Mouse (Mus musculus) kidney, embryonic 16.5 days (tissue): ENCODE results near the gene Rbfox3. TPM values are rescaled to one million over a fixed set of nuclear protein-coding genes. Genes with fewer than 3 reads are reported as not detected.

ENCODE experiments used
- ATAC-seq: fragments of 200-750 bp; cut with Nextera tagmentation; 2 replicates; pipeline ENCODE4 v1.8.0; 2017; ENCODE audit warnings: moderate TSS enrichment; ENCODE audit not compliant: low FRiP score, low TSS enrichment
- H3K27ac ChIP-seq: fragments of 300-500 bp; sonication (generic); 2 replicates; pipeline ENCODE4 v1.5.1; 2014; ENCODE audit warnings: low read length
- H3K27me3 ChIP-seq: fragments of 300-500 bp; sonication (generic); 2 replicates; pipeline ENCODE4 v1.6.1; 2014; ENCODE audit warnings: low read length, control low read depth, mixed read lengths; ENCODE audit not compliant: insufficient read depth
- H3K36me3 ChIP-seq: fragments of 300-500 bp; sonication (generic); 2 replicates; pipeline ENCODE4 v1.6.1; 2014; ENCODE audit warnings: low read length, control low read depth, mixed read lengths; ENCODE audit not compliant: insufficient read depth
- H3K4me1 ChIP-seq: fragments of 300-500 bp; sonication (generic); 2 replicates; pipeline ENCODE4 v1.6.1; 2014; ENCODE audit warnings: low read length, control low read depth, mixed read lengths; ENCODE audit not compliant: insufficient read depth
- H3K4me2 ChIP-seq: fragments of 300-500 bp; sonication (generic); replicated peaks from 2 replicates; pipeline ENCODE4 v1.6.1; 2014; ENCODE audit warnings: low read depth, low read length
- H3K4me3 ChIP-seq: fragments of 300-500 bp; sonication (generic); 2 replicates; pipeline ENCODE4 v1.5.1; 2014; ENCODE audit warnings: mild to moderate bottlenecking, low read length
- H3K9ac ChIP-seq: fragments of 300-500 bp; sonication (generic); replicated peaks from 2 replicates; pipeline ENCODE4 v1.6.1; 2014; ENCODE audit warnings: low read length
- H3K9me3 ChIP-seq: fragments of 300-500 bp; sonication (generic); 2 replicates; pipeline ENCODE4 v1.6.1; 2016; ENCODE audit warnings: low read length, control low read depth
- whole genome bisulfite sequencing: fragments of 180-500 bp; shearing (Covaris S2); extraction: QIAGEN DNeasy Blood & Tissue Kit; methylation state at CpG from one replicate; pipeline ENCODE4 v1.1.7; 2014; 5-methylcytosine and 5-hydroxymethylcytosine counted together
- polyA plus RNA-seq: library from polyadenylated mRNA; unstranded; fragments of >200 nt; fragmentation: Nextera tagmentation; extraction: Ambion mirVana; gene quantifications from 2 replicates; pipeline ENCODE4 v1.2.1, GENCODE M21; 2015

Rbfox3 gene
- 0.63 and 1.0 TPM in 2 replicates for polyA plus RNA-seq

DNA sequence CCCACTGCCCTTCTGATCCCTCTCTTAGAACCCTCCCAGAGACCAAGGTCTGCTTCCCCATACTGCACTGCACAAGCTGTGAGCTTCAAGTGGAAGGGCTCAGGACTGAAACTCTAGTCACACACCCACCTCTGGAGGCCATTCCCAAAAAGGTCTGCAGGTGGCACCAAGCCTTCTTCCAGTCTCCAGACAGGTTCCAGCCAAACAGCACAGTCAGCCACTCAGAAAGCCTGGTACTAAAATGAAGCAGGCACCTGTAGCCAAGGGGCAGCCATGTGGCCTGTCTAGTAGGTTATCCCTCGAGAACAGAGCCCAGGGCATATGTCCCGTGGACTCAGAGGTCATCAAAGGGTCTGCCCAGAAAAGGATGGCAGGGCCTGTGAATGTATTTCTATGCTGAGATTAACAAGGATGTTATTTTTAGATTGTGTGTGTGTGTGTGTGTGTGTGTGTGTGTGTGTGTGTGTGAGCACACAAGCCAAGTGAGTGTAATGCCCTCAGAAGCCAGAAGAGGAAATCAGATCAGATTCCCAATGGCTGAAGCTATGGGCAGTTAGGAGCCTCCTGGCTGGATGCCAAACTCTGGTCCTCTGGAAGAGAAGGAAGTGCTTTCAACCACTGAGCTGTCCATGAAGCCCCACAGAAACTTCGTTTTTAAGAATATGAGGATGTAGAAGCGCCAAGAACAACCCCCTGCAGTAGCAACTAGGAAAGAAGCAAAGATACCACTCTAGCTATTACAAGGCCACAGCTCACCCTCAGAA, at the start of gene Rbfox3:
Gene Rbfox3 (minus strand): TSS at position 291 of the 764 bp plus-strand sequence.
- 52% methylated on average over 4 of the region's 4 CpGs for WGBS
- no peaks in the 10 kb centered on the region for H3K9me3 ChIP-seq
- peaks cover 18% of the 10 kb centered on the region for H3K4me1 ChIP-seq
- no peak for ATAC-seq
- peaks cover 61% of the 10 kb centered on the region for H3K27me3 ChIP-seq
- H3K27ac ChIP-seq: no peak within 1 kb of the TSS
- H3K4me3 ChIP-seq: no peak within 1 kb of the TSS
- no peak within 1 kb of the TSS for H3K4me2 ChIP-seq
- no peak within 1 kb of the TSS for H3K9ac ChIP-seq
- H3K36me3 ChIP-seq: no peaks in the 10 kb centered on the region

DNA sequence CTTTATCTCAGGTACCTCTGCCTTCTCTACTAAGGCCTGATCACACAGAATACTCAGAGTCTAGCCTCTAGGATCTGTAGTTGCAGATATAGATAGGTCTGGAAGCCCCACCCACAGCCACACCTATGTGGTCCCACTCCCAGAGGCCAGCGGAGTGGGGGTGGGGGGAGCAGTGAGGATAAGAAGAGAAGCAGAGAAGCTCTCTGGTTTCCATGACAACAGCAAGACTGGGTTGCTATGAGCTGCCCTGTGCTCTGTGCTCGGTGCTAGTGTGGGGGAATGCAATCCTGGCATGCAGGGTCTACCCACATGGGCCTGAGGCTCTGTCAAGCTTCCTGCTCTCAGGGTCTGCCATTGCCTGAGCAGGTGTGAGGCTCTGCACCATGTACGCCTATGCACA, 49.3 kb upstream of the Rbfox3 start:
- no peak for ATAC-seq
- H3K27me3 ChIP-seq: no peaks in the 10 kb centered on the region
- H3K27ac ChIP-seq: no peak overlapping the region
- H3K36me3 ChIP-seq: no peaks in the 10 kb centered on the region
- H3K9me3 ChIP-seq: no peaks in the 10 kb centered on the region
- H3K4me2 ChIP-seq: no peak overlapping the region
- H3K9ac ChIP-seq: no peak overlapping the region
- H3K4me3 ChIP-seq: no peak overlapping the region
- 76% methylated on average over 3 of the region's 3 CpGs for WGBS
- H3K4me1 ChIP-seq: no peaks in the 10 kb centered on the region

DNA sequence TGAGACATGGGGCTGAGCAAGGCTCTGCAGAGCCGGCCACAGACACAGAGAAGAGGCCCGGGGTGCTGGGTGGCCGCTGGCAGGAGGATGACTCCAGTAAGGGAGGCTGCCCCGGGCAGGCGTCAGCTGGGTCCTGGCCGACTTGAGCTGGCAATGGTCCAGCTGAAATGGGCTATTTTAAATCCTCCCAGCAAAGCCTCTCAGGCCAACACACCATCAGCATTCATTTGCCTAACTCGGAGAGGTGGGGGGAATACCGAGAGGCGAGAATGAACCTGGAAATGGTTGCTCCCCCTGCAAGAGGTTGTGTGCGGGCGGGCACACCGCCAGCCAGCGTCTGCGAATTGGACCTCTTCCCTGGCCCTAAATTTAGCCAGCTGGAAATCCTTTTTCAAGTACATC, 45.7 kb upstream of the Rbfox3 start:
- Histone ChIP-seq H3K9me3 (no peaks in the 10 kb centered on the region), H3K27me3 (no peaks in the 10 kb centered on the region), H3K27ac (no peak overlapping the region), H3K4me2 (no peak overlapping the region), H3K9ac (no peak overlapping the region), H3K36me3 (no peaks in the 10 kb centered on the region), H3K4me1 (no peaks in the 10 kb centered on the region), H3K4me3 (no peak overlapping the region)
- ATAC-seq: no peak
- 61% methylated on average over 14 of the region's 14 CpGs for WGBS

DNA sequence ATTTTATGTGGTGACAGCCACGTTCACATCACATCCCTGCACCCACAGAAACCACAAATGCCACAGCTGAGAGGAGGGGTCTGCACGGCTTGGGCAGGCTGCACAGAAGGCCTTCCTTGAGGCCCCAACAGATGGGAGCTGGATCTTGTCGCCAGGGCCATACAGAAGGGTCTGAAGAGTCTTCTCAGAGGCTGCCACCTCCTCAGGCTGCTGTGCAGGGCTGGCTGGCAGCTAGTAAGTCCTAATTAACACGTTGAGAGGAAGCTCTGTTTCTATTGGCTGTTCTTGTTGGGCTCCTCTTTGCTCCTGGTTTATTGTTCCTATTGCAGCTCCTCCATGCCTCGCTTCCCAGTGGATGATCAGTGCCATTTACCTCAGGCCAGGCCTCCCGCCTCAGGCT, 43.6 kb upstream of the Rbfox3 start:
- ATAC-seq: no peak
- H3K27ac ChIP-seq: no peak overlapping the region
- WGBS: 41% methylated on average over 6 of the region's 6 CpGs

DNA sequence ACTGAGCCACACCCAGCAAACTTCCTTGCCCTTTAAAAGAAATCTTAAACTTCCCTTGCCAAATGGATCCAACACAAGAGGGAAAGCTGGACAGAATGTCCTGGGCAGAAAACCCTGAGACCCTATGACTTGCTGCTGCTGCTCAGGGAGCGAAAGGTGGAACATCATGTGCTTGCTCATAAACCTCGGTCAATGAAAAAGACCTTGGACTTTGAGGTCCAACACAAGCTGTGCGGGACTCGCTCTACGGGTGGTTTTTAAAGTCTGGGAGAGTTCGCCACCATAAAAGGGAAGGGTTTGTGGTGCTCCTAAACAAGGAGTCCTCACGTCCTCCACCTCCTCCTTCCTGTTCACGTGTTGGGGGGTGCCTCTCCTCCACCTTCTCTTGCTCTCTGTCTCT, 34.5 kb upstream of the Rbfox3 start:
- WGBS: 82% methylated on average over 8 of the region's 8 CpGs
- ATAC-seq: no peak
- H3K36me3 ChIP-seq: no peaks in the 10 kb centered on the region
- no peaks in the 10 kb centered on the region for H3K9me3 ChIP-seq
- no peak overlapping the region for H3K27ac ChIP-seq
- H3K27me3 ChIP-seq: no peaks in the 10 kb centered on the region; the same call in 1 of the 2 replicates
- no peak overlapping the region for H3K9ac ChIP-seq
- no peak overlapping the region for H3K4me3 ChIP-seq
- H3K4me1 ChIP-seq: no peaks in the 10 kb centered on the region
- no peak overlapping the region for H3K4me2 ChIP-seq

More for the DNA sequence above, 43.6 kb upstream of the Rbfox3 start:
- Histone ChIP-seq H3K4me3 (no peak overlapping the region), H3K4me2 (no peak overlapping the region), H3K9me3 (no peaks in the 10 kb centered on the region), H3K9ac (no peak overlapping the region), H3K36me3 (no peaks in the 10 kb centered on the region), H3K27me3 (no peaks in the 10 kb centered on the region), H3K4me1 (no peaks in the 10 kb centered on the region)

- H3K4me3 ChIP-seq: no peak overlapping the region
- H3K4me2 ChIP-seq: no peak overlapping the region
- H3K4me1 ChIP-seq: no peaks in the 10 kb centered on the region
- peaks cover 4% of the 10 kb centered on the region; the same call in 1 of the 2 replicates for H3K27me3 ChIP-seq
- H3K27ac ChIP-seq: no peak overlapping the region
- ATAC-seq: no peak
- H3K36me3 ChIP-seq: no peaks in the 10 kb centered on the region
- no peaks in the 10 kb centered on the region for H3K9me3 ChIP-seq
- WGBS: 32% methylated on average over 5 of the region's 5 CpGs
- no peak overlapping the region for H3K9ac ChIP-seq
Observed at GRCm38 (mm10) chr11:118941268-118941667, 29.9 kb upstream of the Rbfox3 start.

GRCm38 (mm10) chr11:118940539-118940938, 29.1 kb upstream of the Rbfox3 start:
- H3K36me3 ChIP-seq: no peaks in the 10 kb centered on the region
- H3K27ac ChIP-seq: no peak overlapping the region
- H3K4me3 ChIP-seq: no peak overlapping the region
- H3K4me2 ChIP-seq: no peak overlapping the region
- no peaks in the 10 kb centered on the region for H3K4me1 ChIP-seq
- no peak overlapping the region for H3K9ac ChIP-seq
- H3K9me3 ChIP-seq: no peaks in the 10 kb centered on the region
- 76% methylated on average over 11 of the region's 11 CpGs for WGBS
- peaks cover 4% of the 10 kb centered on the region; the same call in 1 of the 2 replicates for H3K27me3 ChIP-seq
- no peak for ATAC-seq

DNA sequence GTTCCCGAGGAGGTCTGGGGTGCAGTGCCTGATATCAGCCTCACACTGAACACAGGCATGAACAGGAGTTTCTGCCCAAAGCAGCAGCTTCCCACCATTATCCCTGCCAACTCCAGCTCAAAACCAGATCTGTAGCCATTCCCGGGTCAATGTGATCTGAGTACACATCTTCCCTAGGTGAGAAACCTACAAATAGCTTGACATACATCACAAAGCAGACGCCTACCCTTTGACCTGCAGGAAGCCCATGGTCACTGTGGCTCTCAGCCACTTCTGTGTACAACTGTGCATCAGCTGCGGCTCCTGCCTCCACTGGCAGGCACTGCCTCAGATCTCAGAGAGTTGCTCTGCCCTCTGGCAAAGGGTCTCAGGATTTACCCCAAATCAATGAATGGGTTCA, 28.3 kb upstream of the Rbfox3 start:
- H3K4me1 ChIP-seq: no peaks in the 10 kb centered on the region
- no peak overlapping the region for H3K4me3 ChIP-seq
- H3K27me3 ChIP-seq: peaks cover 4% of the 10 kb centered on the region; the same call in 1 of the 2 replicates
- H3K9me3 ChIP-seq: no peaks in the 10 kb centered on the region
- WGBS: 75% methylated on average over 4 of the region's 4 CpGs
- no peak for ATAC-seq
- no peak overlapping the region for H3K4me2 ChIP-seq
- no peak overlapping the region for H3K27ac ChIP-seq
- no peaks in the 10 kb centered on the region for H3K36me3 ChIP-seq
- H3K9ac ChIP-seq: no peak overlapping the region

GRCm38 (mm10) chr11:118934925-118935324, 23.5 kb upstream of the Rbfox3 start:
- Histone ChIP-seq H3K4me3 (no peak overlapping the region), H3K4me2 (no peak overlapping the region), H3K36me3 (no peaks in the 10 kb centered on the region), H3K4me1 (no peaks in the 10 kb centered on the region), H3K9ac (no peak overlapping the region), H3K9me3 (0 out of 2 replicates have a peak, but pooled peaks cover 3% of the 10 kb centered on the region), H3K27ac (no peak overlapping the region), H3K27me3 (no peaks in the 10 kb centered on the region; the same call in 1 of the 2 replicates)
- 32% methylated on average over 1 of the region's 1 CpGs for WGBS
- ATAC-seq: no peak

GRCm38 (mm10) chr11:118927081-118927480, 15.7 kb upstream of the Rbfox3 start:
- no peaks in the 10 kb centered on the region for H3K27me3 ChIP-seq
- no peak for ATAC-seq
- no peak overlapping the region for H3K27ac ChIP-seq
- no peaks in the 10 kb centered on the region for H3K36me3 ChIP-seq
- no peak overlapping the region for H3K4me2 ChIP-seq
- no peaks in the 10 kb centered on the region for H3K4me1 ChIP-seq
- 7% methylated on average over 5 of the region's 5 CpGs for WGBS
- 0 out of 2 replicates have a peak, but pooled peaks cover 3% of the 10 kb centered on the region for H3K9me3 ChIP-seq
- H3K4me3 ChIP-seq: no peak overlapping the region
- H3K9ac ChIP-seq: no peak overlapping the region
